Mouse (Mus musculus): ENCODE results near the gene Rfx7. TPM values are rescaled to one million over a fixed set of nuclear protein-coding genes. Genes with fewer than 3 reads are reported as not detected.
"Not testable (repeated sequence)": the region's sequence is repeated elsewhere in the genome, so short reads cannot be mapped to it uniquely, and the experiment has no call there.

Gene Rfx7
- polyA plus RNA-seq, 1 experiment from 2014 or later: 21.3 TPM

- Histone ChIP-seq H3K27ac (no peak overlapping the region), H3K9ac (no peak overlapping the region), H3K4me1 (peaks cover 11% of the 10 kb centered on the region; the same call in 1 of the 2 replicates), H3K9me3 (replicated peaks) (no peaks in the 10 kb centered on the region), H3K27me3 (no peaks in the 10 kb centered on the region), H3K4me2 (replicated peaks) (no peak overlapping the region), H3K36me3 (peaks cover 4% of the 10 kb centered on the region; the same call in 1 of the 2 replicates), H3K4me3 (no peak overlapping the region)
- WGBS: 41% methylated on average over 2 of the region's 2 CpGs
- ATAC-seq (ENCODE audit: low FRiP score): no peak
Observed at GRCm38 (mm10) chr9:72628591-72628990, 96.6 kb downstream of the Rfx7 start.

DNA sequence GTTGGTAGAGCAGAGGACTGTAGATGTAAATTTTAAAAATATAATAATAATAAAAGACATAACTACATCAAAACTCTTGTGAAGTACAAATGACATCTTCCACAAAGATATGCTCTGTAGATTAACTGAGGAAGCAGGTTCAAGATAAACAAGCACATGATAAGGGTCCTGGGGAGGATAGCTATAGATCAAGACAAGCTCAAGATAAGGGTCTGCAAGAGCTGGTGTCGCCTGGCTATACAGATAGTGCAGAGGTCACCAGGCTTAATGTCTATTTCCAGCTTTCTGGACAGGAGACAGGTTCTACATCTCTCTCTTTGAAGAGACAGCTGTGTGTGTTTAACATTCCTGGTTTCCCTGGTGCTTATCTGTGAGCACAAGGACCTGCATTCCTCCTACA, 100.2 kb downstream of the Rfx7 start:
- no peak overlapping the region for H3K4me3 ChIP-seq
- H3K9ac ChIP-seq: no peak overlapping the region
- no peak overlapping the region for H3K4me2 ChIP-seq (replicated peaks)
- peaks cover 9% of the 10 kb centered on the region; the same call in 1 of the 2 replicates for H3K4me1 ChIP-seq
- H3K27ac ChIP-seq: no peak overlapping the region
- no peaks in the 10 kb centered on the region for H3K27me3 ChIP-seq
- 69% methylated on average over 1 of the region's 1 CpGs for WGBS
- no peaks in the 10 kb centered on the region for H3K36me3 ChIP-seq
- H3K9me3 ChIP-seq (replicated peaks): no peaks in the 10 kb centered on the region
- no peak for ATAC-seq (ENCODE audit: low FRiP score)

- Histone ChIP-seq H3K4me3 (no peak overlapping the region), H3K27ac (no peak overlapping the region)
- ATAC-seq (ENCODE audit: low FRiP score): no peak
Observed at GRCm38 (mm10) chr9:72635134-72635533, 103.1 kb downstream of the Rfx7 start.

DNA sequence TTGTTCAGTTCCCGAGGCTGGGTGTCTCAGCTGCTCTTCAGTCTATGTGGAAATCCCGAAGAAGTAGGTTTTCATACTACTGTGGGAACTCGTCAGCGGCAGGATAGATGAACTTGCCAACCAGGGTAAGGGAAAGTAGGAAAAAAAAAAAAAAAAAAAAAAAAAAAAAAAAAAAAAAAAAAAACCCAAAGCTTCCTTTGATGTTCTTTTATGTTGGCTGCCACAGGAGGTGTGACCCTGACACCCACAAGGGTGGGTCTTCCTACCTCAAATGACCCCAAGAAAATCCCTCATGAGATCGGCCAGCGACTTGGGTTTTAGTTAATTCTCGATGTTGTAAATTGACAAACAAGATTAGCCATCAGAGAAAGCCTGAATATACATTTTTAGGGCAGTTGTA, 104.5 kb downstream of the Rfx7 start:
- WGBS: 84% methylated on average over 7 of the region's 7 CpGs
- no peak overlapping the region for H3K4me2 ChIP-seq (replicated peaks)
- H3K9me3 ChIP-seq (replicated peaks): no peaks in the 10 kb centered on the region
- no peak overlapping the region for H3K4me3 ChIP-seq
- ATAC-seq (ENCODE audit: low FRiP score): no peak
- H3K27ac ChIP-seq: no peak overlapping the region
- H3K36me3 ChIP-seq: no peaks in the 10 kb centered on the region
- peaks cover 20% of the 10 kb centered on the region for H3K4me1 ChIP-seq
- H3K9ac ChIP-seq: no peak overlapping the region
- H3K27me3 ChIP-seq: no peaks in the 10 kb centered on the region

More at GRCm38 (mm10) chr9:72635134-72635533, 103.1 kb downstream of the Rfx7 start:
- H3K36me3 ChIP-seq: no peaks in the 10 kb centered on the region
- no peaks in the 10 kb centered on the region for H3K27me3 ChIP-seq
- H3K9ac ChIP-seq: no peak overlapping the region
- no peak overlapping the region for H3K4me2 ChIP-seq (replicated peaks)
- H3K9me3 ChIP-seq (replicated peaks): no peaks in the 10 kb centered on the region
- H3K4me1 ChIP-seq: peaks cover 10% of the 10 kb centered on the region

- ATAC-seq (ENCODE audit: low FRiP score): no peak
- WGBS: 82% methylated on average over 8 of the region's 8 CpGs
- H3K36me3 ChIP-seq: no peaks in the 10 kb centered on the region
Observed at GRCm38 (mm10) chr9:72637243-72637642, 105.2 kb downstream of the Rfx7 start.

GRCm38 (mm10) chr9:72638951-72639842, 107.2 kb downstream of the Rfx7 start:
- Histone ChIP-seq H3K4me2 (replicated peaks) (peak overlapping the region; percentile 60), H3K27ac (peak overlapping the region; percentile 99), H3K27me3 (no peaks in the 10 kb centered on the region), H3K9ac (peak overlapping the region; percentile 70), H3K9me3 (replicated peaks) (no peaks in the 10 kb centered on the region), H3K36me3 (no peaks in the 10 kb centered on the region), H3K4me1 (peaks cover 20% of the 10 kb centered on the region), H3K4me3 (peak overlapping the region; percentile 34)
- WGBS: 42% methylated on average over 9 of the region's 9 CpGs
- ATAC-seq (ENCODE audit: low FRiP score): peak; percentile 91

More at GRCm38 (mm10) chr9:72637243-72637642, 105.2 kb downstream of the Rfx7 start:
- Histone ChIP-seq H3K4me3 (no peak overlapping the region), H3K27me3 (no peaks in the 10 kb centered on the region), H3K27ac (no peak overlapping the region), H3K4me2 (replicated peaks) (no peak overlapping the region), H3K9ac (no peak overlapping the region), H3K9me3 (replicated peaks) (no peaks in the 10 kb centered on the region), H3K4me1 (peaks cover 20% of the 10 kb centered on the region)

DNA sequence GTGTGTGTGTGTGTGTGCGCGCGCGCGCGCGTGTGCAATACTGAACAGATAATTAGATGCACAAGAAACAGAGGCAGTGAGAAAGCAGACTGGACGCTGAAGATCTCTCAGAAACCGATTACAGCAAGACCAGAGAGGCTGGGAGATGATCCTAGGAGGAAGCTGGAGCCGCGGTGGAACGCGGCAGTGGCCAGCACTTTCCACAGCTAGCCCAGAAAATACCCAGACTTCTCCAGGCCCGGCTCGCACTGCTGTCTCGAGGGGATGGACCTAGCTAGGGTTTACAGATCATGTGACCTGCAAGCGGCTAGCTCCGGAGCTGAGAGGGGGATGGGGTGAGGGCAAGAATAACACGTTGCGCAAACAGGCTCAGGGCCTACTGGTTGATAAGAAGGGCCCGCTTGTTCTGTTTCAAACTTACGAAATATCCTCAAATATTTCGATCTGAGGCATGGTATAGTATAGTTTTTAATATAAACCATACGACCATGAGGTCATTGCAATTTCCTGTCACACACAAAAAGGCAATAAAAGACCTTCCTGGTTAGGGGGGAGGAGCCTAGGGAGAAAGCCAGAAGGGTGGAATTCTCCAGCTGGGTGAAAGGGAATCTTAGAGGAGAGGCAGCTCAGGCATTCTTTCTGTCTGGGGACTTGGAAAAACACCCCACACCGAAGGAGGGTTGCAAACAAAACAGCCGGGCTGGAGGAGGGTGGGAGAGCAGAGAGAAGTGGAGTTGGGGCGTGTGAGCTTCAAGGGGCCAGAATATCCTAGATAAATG, 108.0 kb downstream of the Rfx7 start:
- H3K27me3 ChIP-seq: no peaks in the 10 kb centered on the region
- WGBS: under 1% methylated on average over 27 of the region's 27 CpGs
- H3K9ac ChIP-seq: peak overlapping the region; percentile 70
- no peaks in the 10 kb centered on the region for H3K9me3 ChIP-seq (replicated peaks)
- H3K4me3 ChIP-seq: peak overlapping the region; percentile 34
- H3K27ac ChIP-seq: peak overlapping the region; percentile 99
- H3K36me3 ChIP-seq: no peaks in the 10 kb centered on the region
- peak overlapping the region; percentile 60 for H3K4me2 ChIP-seq (replicated peaks)
- peaks cover 20% of the 10 kb centered on the region for H3K4me1 ChIP-seq
- ATAC-seq (ENCODE audit: low FRiP score): peak; percentile 97

DNA sequence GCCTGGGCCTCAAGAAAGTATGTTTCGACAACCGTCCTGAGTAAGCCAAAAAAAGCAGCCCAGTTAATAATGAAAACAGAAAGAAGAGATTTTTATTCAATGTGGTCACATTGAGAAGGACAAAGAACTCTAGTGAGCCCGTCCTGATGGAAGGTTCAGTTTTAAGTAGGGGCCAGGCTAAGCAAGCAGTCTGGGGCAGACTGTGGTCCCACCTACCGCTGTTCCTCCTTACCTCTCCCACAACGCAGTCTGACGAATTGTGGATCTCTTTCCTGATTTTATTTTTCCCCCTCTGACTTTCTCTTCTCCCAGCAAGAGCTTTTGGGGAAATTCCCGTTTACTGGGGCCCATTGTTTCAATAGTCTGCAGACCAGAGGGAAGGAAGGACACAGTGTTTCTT, 108.6 kb downstream of the Rfx7 start:
- Histone ChIP-seq H3K27ac (peak overlapping the region; percentile 99), H3K36me3 (no peaks in the 10 kb centered on the region), H3K4me1 (peaks cover 20% of the 10 kb centered on the region), H3K27me3 (no peaks in the 10 kb centered on the region), H3K9me3 (replicated peaks) (no peaks in the 10 kb centered on the region), H3K4me3 (no peak overlapping the region), H3K4me2 (replicated peaks) (peak overlapping the region; percentile 60), H3K9ac (no peak overlapping the region)
- ATAC-seq (ENCODE audit: low FRiP score): no peak
- WGBS: 13% methylated on average over 7 of the region's 7 CpGs

DNA sequence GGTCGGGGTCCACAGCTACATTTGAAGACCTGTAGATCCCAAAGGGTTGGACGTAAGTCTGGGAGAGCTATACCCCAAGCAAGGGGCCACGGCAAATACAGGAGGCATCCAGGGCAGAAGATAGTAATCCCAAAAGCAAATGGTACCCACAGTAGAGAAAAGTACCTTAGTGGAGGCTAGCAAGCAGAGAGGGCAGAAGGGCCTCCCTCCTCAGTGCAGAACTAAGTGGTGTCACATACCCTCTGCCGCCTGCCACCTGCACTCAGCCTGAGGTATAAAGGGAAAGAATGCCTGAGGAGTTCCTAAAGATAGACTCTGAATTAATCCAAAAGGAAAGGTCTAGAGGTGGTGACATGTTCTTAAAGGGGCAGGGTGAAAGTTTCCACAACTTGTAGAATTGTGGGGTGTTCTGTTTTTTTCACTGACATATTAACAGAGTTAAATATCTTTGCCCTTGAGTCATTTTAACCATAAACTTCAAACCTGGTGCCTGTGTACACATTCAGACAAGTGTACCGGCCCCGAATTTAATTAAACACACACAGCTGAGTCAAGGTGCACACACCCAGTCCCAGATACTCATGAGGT, 109.1 kb downstream of the Rfx7 start:
- H3K9ac ChIP-seq: no peak overlapping the region
- H3K4me1 ChIP-seq: peaks cover 20% of the 10 kb centered on the region
- no peaks in the 10 kb centered on the region for H3K27me3 ChIP-seq
- H3K27ac ChIP-seq: peak overlapping the region; percentile 99
- ATAC-seq (ENCODE audit: low FRiP score): no peak
- H3K36me3 ChIP-seq: no peaks in the 10 kb centered on the region
- no peak overlapping the region for H3K4me3 ChIP-seq
- H3K9me3 ChIP-seq (replicated peaks): no peaks in the 10 kb centered on the region
- no peak overlapping the region for H3K4me2 ChIP-seq (replicated peaks)
- WGBS: 61% methylated on average over 6 of the region's 6 CpGs

DNA sequence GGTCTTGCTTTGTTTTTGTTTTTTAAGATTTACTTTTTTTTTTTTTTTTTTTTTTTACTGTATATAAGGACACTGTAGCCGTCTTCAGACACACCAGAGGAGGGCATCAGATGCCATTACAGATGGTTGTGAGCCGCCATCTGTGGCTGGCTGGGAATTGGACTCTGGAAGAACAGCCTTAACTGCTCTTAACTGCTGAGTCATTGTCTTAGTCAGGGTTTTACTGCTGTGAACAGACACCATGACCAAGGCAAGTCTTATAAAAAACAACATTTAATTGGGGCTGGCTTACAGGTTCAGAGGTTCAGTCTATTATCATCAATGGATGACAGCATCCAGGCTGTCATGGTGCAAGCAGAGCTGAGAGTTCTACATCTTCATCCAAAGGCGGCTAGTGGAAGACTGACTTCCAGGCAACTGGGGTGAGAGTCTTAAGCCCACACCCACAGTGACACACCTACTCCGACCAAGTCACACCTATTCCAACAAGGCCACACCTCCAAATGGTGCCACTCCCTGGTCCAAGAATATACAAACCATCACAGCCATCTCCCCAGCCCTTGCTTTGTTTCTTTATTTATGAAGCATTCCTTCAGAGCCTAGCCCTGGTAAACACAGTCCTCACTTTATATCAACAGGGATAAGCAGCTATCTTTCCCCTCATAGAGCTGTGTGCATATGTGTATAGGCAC, 110.9 kb downstream of the Rfx7 start:
- not testable (repeated sequence) for H3K4me3 ChIP-seq; H3K27me3 ChIP-seq; H3K9me3 ChIP-seq (replicated peaks); H3K36me3 ChIP-seq; ATAC-seq (ENCODE audit: low FRiP score); H3K9ac ChIP-seq; H3K27ac ChIP-seq; H3K4me2 ChIP-seq (replicated peaks)
- 93% methylated on average over 4 of the region's 4 CpGs for WGBS
- peaks cover 20% of the 10 kb centered on the region for H3K4me1 ChIP-seq

- no peak overlapping the region for H3K27ac ChIP-seq
- WGBS: 81% methylated on average over 6 of the region's 6 CpGs
- no peak for ATAC-seq (ENCODE audit: low FRiP score)
- no peaks in the 10 kb centered on the region for H3K27me3 ChIP-seq
- no peak overlapping the region for H3K4me3 ChIP-seq
- H3K36me3 ChIP-seq: no peaks in the 10 kb centered on the region
- peaks cover 20% of the 10 kb centered on the region for H3K4me1 ChIP-seq
- H3K4me2 ChIP-seq (replicated peaks): no peak overlapping the region
- no peak overlapping the region for H3K9ac ChIP-seq
- H3K9me3 ChIP-seq (replicated peaks): no peaks in the 10 kb centered on the region
Observed at GRCm38 (mm10) chr9:72643651-72644417, 111.8 kb downstream of the Rfx7 start.
